Mouse (Mus musculus) midbrain, embryonic 12.5 days (tissue): Measurements from ENCODE around the gene Cilp2. TPM values are rescaled to one million over a fixed set of nuclear protein-coding genes. Genes with fewer than 3 reads are reported as not detected.

Experiments
- ATAC-seq: fragments of 200-750 bp; cut with Nextera tagmentation; 2 replicates; pipeline ENCODE4 v1.8.0; 2017; ENCODE audit warnings: low read depth, moderate TSS enrichment, moderate library complexity; ENCODE audit not compliant: low FRiP score
- H3K27ac ChIP-seq: fragments of 300-500 bp; sonication (generic); replicated peaks from 2 replicates; pipeline ENCODE4 v1.5.1; 2016; ENCODE audit warnings: mild to moderate bottlenecking
- H3K27me3 ChIP-seq: fragments of 300-500 bp; sonication (generic); 2 replicates; pipeline ENCODE4 v1.6.1; 2016; ENCODE audit warnings: mild to moderate bottlenecking
- H3K36me3 ChIP-seq: fragments of 300-500 bp; sonication (generic); 2 replicates; pipeline ENCODE4 v1.6.1; 2016
- H3K4me1 ChIP-seq: fragments of 300-500 bp; sonication (generic); 2 replicates; pipeline ENCODE4 v1.6.1; 2016
- H3K4me2 ChIP-seq: fragments of 300-500 bp; sonication (generic); replicated peaks from 2 replicates; pipeline ENCODE4 v1.6.1; 2016; ENCODE audit warnings: mild to moderate bottlenecking, moderate library complexity
- H3K4me3 ChIP-seq: fragments of 300-500 bp; sonication (generic); 2 replicates; pipeline ENCODE4 v1.5.1; 2016; ENCODE audit warnings: mild to moderate bottlenecking
- H3K9ac ChIP-seq: fragments of 300-500 bp; sonication (generic); replicated peaks from 2 replicates; pipeline ENCODE4 v1.6.1; 2016; ENCODE audit warnings: mild to moderate bottlenecking, moderate library complexity
- H3K9me3 ChIP-seq: fragments of 300-500 bp; sonication (generic); 2 replicates; pipeline ENCODE4 v1.6.1; 2016; ENCODE audit warnings: mild to moderate bottlenecking
- WGBS: fragments of 180-500 bp; shearing (Covaris S2); methylation state at CpG from one replicate; pipeline ENCODE4 v1.1.7; 2016; 5-methylcytosine and 5-hydroxymethylcytosine counted together
- polyA plus RNA-seq: library from polyadenylated mRNA; unstranded; fragments of >200 nt; fragmentation: Nextera tagmentation; extraction: Ambion mirVana; gene quantifications from 2 replicates; pipeline ENCODE4 v1.2.1, GENCODE M21; 2016

The Cilp2 gene
- polyA plus RNA-seq, 1 experiment from 2014 or later: 0.85 TPM

DNA sequence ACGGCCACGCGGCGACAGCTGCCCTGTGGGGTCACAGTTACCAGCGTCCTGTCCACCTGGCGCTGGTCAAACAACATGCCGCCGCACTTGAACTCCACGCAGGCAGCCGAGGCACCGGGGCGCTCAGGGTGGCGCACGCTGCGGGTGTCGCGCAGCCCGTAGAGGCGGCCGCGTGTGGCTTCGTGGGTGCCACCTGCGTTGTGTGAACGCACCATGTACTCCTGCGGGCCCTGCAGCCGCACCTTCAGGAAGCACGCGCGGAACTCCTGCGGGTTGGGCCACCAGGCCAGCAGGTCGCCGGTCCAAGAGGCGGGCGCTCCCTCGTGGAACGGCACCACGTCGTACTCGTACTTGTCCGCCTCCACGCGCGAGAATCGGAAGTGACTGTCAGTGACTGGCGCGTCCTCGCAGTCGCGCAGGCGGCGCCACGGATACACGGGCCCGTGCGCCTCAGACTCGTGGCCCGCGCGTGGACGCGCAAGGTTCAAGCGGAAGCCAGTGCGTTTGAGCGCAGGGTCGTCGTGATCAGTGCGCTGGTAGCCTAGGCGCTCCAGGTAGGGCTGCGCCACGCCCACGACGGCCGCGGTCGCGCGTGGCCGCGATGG lies 6.1 kb downstream of the Cilp2 start:
- Histone ChIP-seq H3K4me3 (peak overlapping the region; percentile 40), H3K27ac (no peak overlapping the region), H3K4me2 (peak overlapping the region; percentile 51), H3K36me3 (no peaks in the 10 kb centered on the region), H3K9ac (no peak overlapping the region), H3K9me3 (no peaks in the 10 kb centered on the region), H3K4me1 (peaks cover 15% of the 10 kb centered on the region), H3K27me3 (peaks cover 99% of the 10 kb centered on the region)
- no peak for ATAC-seq
- 21% methylated on average over 79 of the region's 79 CpGs for WGBS

DNA sequence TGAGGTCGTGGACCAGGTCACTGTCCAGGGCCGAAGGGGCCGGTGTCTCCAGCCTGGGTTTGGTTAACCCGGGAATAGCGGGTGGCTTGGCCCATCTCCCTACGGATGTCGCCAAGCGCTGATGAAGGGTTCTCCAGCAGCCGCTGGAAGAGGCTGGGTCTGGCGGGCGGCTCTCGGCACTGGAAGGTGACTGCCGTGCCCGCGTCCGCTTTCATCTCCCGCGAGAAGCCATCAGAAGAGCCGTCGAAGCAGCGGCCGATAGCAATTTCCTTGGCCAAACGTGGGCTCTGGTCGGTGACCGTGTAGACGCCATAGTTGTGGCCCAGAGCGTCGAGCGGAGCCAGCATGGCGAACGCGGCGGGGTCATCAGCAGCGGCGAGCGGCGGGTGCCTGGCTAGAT lies 6.6 kb downstream of the Cilp2 start:
- no peak for ATAC-seq
- 9% methylated on average over 37 of the region's 37 CpGs for WGBS
- peaks cover 96% of the 10 kb centered on the region for H3K27me3 ChIP-seq
- no peak overlapping the region for H3K9ac ChIP-seq
- H3K36me3 ChIP-seq: no peaks in the 10 kb centered on the region
- H3K4me2 ChIP-seq: peak overlapping the region; percentile 51; the same call in 1 of the 2 replicates
- H3K4me1 ChIP-seq: peaks cover 15% of the 10 kb centered on the region
- no peak overlapping the region for H3K27ac ChIP-seq
- no peaks in the 10 kb centered on the region for H3K9me3 ChIP-seq
- peak overlapping the region; percentile 40 for H3K4me3 ChIP-seq

DNA sequence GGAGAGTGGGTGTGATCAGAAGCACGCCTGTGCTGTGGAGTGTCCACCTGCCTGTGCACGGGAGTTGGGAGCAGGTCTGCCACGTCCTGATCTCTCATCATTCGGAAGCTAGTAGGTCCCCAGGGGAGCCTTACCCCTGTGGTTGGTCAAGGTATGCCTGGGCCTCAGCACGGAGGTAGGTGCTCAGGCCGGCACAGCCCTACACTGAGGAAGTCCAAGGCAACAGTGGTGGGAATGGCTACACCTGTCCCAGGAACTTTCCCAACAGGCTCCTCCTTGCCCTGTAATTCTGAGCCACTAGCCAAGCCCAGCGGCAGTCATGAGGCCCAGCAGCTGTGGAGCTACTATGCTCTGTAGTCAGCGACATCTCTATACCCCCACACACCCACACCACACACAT lies 7.8 kb downstream of the Cilp2 start:
- no peak for ATAC-seq
- Histone ChIP-seq H3K36me3 (no peaks in the 10 kb centered on the region), H3K9ac (no peak overlapping the region), H3K4me2 (no peak overlapping the region), H3K9me3 (no peaks in the 10 kb centered on the region), H3K4me3 (no peak overlapping the region), H3K27me3 (peaks cover 87% of the 10 kb centered on the region), H3K27ac (no peak overlapping the region), H3K4me1 (peaks cover 15% of the 10 kb centered on the region)
- 52% methylated on average over 8 of the region's 8 CpGs for WGBS

DNA sequence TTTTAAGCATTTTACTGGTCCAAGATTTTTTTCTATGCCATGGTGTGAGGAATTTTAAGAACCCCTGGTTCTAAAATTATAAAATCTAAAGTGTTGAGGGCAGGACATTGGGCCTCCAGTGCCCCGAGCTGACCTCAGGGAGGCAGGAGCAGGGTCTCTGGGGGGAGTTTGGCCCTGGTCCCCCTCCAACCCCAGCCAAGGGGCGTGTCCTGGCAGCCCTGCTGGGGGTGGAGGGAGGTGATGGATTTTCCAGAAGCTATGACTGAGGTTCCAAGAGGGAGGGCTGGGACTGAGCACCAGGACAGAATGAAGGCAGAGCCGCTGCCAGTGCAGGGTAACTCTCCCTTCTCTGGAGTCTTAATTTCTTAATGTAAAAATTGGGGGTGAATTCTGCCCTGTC lies 9.5 kb downstream of the Cilp2 start:
- Histone ChIP-seq H3K9me3 (no peaks in the 10 kb centered on the region), H3K4me3 (no peak overlapping the region), H3K9ac (no peak overlapping the region), H3K4me1 (peaks cover 15% of the 10 kb centered on the region), H3K4me2 (no peak overlapping the region), H3K36me3 (no peaks in the 10 kb centered on the region), H3K27me3 (peaks cover 70% of the 10 kb centered on the region), H3K27ac (no peak overlapping the region)
- WGBS: 59% methylated on average over 3 of the region's 3 CpGs
- no peak for ATAC-seq

DNA sequence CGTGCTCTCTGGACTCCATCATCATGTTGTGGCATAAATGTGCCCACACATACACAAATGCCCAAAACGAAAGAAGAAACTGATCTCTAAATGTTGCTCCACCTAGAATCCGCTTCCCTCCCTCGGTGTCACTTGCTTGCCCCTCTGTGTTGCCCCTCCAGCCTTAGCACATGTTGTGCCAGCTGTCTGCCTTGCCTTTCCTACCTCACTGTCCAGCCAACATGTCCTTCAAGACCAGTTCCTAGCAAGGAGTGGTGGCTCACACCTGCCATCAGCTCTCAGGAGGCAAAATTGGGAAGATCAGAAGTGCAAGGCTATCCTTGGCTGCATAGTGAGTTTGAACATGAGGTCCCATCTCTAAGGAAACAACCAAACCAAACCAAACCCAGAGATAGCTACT lies 10.1 kb downstream of the Cilp2 start:
- Histone ChIP-seq H3K4me2 (no peak overlapping the region), H3K4me3 (no peak overlapping the region), H3K4me1 (peaks cover 15% of the 10 kb centered on the region), H3K9me3 (no peaks in the 10 kb centered on the region), H3K9ac (no peak overlapping the region), H3K27me3 (peaks cover 64% of the 10 kb centered on the region), H3K36me3 (peaks cover under 1% of the 10 kb centered on the region; the same call in 1 of the 2 replicates), H3K27ac (no peak overlapping the region)
- ATAC-seq: no peak
- 88% methylated on average over 4 of the region's 4 CpGs for WGBS

DNA sequence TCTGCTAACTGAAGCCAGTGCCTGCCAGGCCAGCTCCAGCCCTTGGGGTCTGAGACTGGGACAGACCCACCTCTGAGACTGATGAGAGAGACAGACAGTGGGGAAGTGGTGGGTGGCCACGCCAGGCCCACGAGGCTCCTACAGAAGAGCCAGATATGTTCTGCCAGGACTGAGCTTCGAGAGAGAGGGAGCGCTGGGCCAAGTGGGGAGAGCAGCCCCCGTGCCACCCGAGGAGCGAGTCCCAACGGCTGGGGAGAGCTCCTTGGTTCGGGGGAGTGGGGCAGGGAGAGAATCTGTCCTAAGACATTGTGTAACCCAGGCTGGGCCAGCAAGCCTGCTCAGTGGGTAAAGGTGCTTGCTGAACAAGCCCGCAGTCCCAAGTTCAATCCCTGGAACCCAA lies 10.5 kb downstream of the Cilp2 start:
- Histone ChIP-seq H3K4me2 (no peak overlapping the region), H3K4me1 (peaks cover 12% of the 10 kb centered on the region), H3K36me3 (peaks cover 4% of the 10 kb centered on the region; the same call in 1 of the 2 replicates), H3K27me3 (peaks cover 60% of the 10 kb centered on the region), H3K9ac (no peak overlapping the region), H3K9me3 (no peaks in the 10 kb centered on the region), H3K4me3 (no peak overlapping the region), H3K27ac (no peak overlapping the region)
- no peak for ATAC-seq
- WGBS: 79% methylated on average over 10 of the region's 10 CpGs

DNA sequence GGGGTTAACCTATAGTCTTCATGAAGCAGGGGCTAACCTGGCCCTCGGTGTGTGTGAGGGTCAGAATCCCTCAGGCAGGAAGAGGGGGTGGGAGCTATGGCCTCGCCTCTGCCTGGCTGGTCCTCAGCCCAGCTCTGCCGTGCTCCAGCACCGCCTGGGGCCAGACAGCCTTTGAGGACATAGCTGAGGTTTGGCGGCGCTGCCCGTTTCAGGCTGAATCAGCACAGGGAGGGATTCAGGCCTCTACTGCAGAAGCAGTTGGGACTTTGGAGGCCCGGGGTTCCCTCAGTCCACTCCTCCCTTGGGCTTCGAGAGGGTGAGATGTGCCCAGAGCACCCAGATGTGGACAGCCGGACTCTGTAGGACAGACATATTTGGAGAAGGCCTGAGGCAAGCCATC lies 11.4 kb downstream of the Cilp2 start:
- 54% methylated on average over 10 of the region's 10 CpGs for WGBS
- no peak for ATAC-seq
- no peak overlapping the region for H3K27ac ChIP-seq
- H3K27me3 ChIP-seq: peaks cover 51% of the 10 kb centered on the region
- H3K4me3 ChIP-seq: no peak overlapping the region
- peaks cover 11% of the 10 kb centered on the region; the same call in 1 of the 2 replicates for H3K36me3 ChIP-seq
- H3K9ac ChIP-seq: no peak overlapping the region
- H3K9me3 ChIP-seq: no peaks in the 10 kb centered on the region
- peaks cover 3% of the 10 kb centered on the region for H3K4me1 ChIP-seq
- H3K4me2 ChIP-seq: no peak overlapping the region

DNA sequence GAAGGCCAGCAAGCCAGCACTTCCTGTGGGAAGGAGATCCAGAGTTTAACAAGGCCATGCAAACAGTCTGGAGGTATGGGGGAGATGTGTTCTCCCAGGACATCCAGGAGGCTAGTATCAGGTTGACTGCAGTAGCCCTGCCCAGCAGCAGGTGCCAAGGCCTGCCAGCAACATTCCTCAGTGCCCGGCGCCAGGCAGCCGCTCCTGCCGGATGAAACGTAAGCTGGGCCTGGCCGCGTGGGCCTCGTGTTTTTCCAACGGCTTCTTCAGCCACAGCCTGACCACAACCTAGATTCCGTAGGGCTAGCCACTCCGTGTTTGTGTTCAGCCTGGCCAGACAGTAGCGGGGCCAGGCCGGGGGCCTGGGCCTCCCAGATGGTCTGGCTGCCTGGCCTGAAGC lies 12.8 kb downstream of the Cilp2 start:
- H3K4me3 ChIP-seq: no peak overlapping the region
- peaks cover 19% of the 10 kb centered on the region; the same call in 1 of the 2 replicates for H3K36me3 ChIP-seq
- no peak overlapping the region for H3K9ac ChIP-seq
- no peak overlapping the region for H3K27ac ChIP-seq
- H3K9me3 ChIP-seq: no peaks in the 10 kb centered on the region
- 89% methylated on average over 13 of the region's 13 CpGs for WGBS
- ATAC-seq: no peak
- H3K27me3 ChIP-seq: peaks cover 37% of the 10 kb centered on the region
- H3K4me2 ChIP-seq: no peak overlapping the region
- H3K4me1 ChIP-seq: no peaks in the 10 kb centered on the region

DNA sequence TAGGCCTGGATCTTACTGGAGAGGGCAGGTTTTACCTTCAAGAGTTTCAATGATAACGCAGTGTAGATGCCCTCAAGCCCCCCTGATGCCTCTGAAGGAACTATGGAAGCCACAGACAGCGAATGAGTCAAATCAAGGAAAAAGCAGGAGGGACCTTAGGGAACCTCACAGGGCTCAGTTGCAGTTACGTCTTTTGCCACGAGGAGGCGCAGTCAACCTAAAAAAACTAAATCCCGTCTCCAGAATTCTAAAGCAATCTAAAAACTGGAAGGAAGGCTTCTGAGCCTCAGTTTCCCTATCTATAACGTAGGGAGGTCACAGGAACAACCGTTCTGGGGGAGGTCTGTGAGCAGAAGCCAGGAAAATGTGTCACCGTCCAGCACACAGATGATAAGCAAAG lies 13.3 kb downstream of the Cilp2 start:
- Histone ChIP-seq H3K4me1 (no peaks in the 10 kb centered on the region), H3K27ac (no peak overlapping the region), H3K27me3 (peaks cover 32% of the 10 kb centered on the region), H3K36me3 (peaks cover 19% of the 10 kb centered on the region; the same call in 1 of the 2 replicates), H3K9ac (no peak overlapping the region), H3K9me3 (no peaks in the 10 kb centered on the region), H3K4me2 (no peak overlapping the region), H3K4me3 (no peak overlapping the region)
- WGBS: 12% methylated on average over 9 of the region's 9 CpGs
- no peak for ATAC-seq

DNA sequence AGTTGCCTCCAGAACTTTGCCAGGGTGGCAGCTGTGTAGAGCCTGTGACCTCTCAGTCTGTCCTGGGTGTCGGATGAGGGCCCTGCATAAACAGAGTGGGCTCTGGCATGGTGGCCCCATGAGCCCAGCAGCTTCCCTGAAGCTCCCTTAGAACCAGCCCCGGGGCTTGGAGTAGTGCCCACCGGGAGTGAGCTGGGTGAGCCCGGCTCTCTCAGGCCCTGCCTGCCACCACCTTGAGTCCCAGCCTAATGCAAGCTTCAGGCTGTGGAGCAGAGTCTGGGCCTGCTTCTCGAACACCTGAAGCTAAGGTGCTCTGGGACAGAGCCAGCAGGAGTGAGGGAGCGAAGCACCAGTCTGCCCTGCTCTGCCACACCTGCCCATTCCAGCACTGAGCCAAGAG lies 16.6 kb downstream of the Cilp2 start:
- H3K4me2 ChIP-seq: no peak overlapping the region
- WGBS: 88% methylated on average over 6 of the region's 6 CpGs
- H3K4me1 ChIP-seq: no peaks in the 10 kb centered on the region
- no peak overlapping the region for H3K4me3 ChIP-seq
- no peak overlapping the region for H3K9ac ChIP-seq
- H3K27ac ChIP-seq: no peak overlapping the region
- 0 out of 2 replicates have a peak, but pooled peaks cover 3% of the 10 kb centered on the region for H3K27me3 ChIP-seq
- peaks cover 22% of the 10 kb centered on the region for H3K36me3 ChIP-seq
- no peaks in the 10 kb centered on the region for H3K9me3 ChIP-seq
- no peak for ATAC-seq

DNA sequence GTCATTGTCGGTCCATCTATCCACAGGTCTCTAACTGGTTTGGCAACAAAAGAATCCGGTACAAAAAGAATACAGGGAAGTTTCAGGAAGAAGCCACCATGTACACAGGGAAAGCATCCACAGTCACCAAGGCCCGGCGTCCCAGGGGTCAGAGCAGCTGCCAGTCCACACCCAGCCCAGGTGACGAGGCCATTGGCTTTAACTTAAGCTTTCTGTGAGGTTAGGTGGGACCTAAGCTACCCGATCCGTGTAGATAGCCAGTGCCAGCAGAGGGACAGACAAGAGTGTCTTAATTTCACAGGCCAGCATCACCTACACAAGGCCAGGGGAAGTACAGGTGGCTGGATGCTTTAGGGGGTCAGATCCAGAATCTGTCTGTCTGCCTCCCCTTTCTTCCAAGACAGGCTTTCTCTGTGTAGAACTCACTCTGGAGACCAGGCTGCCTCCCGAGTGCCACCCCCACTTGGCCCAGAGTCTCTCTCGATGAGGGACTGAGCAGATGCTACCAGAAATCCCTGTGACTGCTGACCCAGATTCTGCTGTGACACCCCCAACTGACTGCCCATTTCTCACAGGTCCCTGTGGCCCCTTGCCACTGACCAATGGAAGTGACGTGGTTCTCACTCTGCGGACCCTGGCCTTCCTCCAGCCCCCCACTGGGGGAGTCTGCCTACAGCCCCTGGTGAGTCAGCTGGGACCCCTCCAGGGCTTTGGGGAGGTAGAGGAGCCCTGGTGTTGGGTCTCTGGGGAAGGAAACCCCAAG lies 17.3 kb downstream of the Cilp2 start:
- no peak for ATAC-seq
- Histone ChIP-seq H3K4me2 (no peak overlapping the region), H3K9me3 (no peaks in the 10 kb centered on the region), H3K27me3 (no peaks in the 10 kb centered on the region), H3K9ac (no peak overlapping the region), H3K36me3 (peaks cover 27% of the 10 kb centered on the region), H3K4me1 (no peaks in the 10 kb centered on the region), H3K4me3 (no peak overlapping the region), H3K27ac (no peak overlapping the region)
- WGBS: 87% methylated on average over 11 of the region's 11 CpGs

DNA sequence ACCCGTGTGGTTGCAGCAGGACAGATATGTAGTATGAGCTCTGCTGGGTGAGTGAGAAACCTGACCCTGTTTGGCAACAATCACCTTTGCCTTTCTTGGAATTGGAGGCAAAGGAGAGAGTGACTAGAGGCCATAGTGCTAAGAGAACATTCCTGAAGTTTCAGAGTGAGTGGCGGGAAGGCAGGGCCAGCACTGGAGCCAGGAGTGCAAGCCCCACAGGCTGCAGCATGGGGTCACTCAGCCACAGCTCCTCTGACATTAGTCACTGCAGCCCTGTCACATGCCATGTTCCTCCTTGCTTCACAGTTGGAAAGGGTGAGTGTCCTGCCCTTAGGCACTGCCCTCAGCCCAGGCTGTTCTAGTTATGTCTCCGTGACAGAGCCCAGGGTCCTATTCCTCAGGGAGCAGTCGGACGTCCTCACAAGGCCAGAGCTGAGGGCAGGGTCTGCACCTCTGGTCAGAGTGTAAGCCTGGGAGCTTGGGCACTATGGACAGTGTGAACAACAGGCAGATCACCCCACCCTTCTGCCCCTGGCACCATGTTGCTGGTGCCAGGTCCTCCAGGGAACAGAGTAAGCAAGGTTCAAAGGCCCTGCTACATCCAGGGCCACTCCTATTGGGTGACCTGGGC lies 19.7 kb downstream of the Cilp2 start:
- Histone ChIP-seq H3K4me2 (no peak overlapping the region), H3K9ac (no peak overlapping the region), H3K9me3 (no peaks in the 10 kb centered on the region), H3K4me3 (no peak overlapping the region), H3K27ac (no peak overlapping the region), H3K4me1 (no peaks in the 10 kb centered on the region), H3K27me3 (no peaks in the 10 kb centered on the region), H3K36me3 (peaks cover 40% of the 10 kb centered on the region)
- 89% methylated on average over 5 of the region's 5 CpGs for WGBS
- no peak for ATAC-seq
